ENCODE assay signal across 8 mouse cellular contexts in genomic region chr6:24514552-24515284, GRCm38 (mm10). TPM values are rescaled to one million over a fixed set of nuclear protein-coding genes. Genes with fewer than 3 reads are reported as not detected.
DNase-seq lines count a peak whose midpoint lies in the region; ATAC-seq and TF ChIP-seq lines count a peak whose summit lies in the region.

Gene Iqub (minus strand): TSS chr6:24515067.

- DNase-seq in gastrocnemius, adult 2 months, result peak; percentile 63
- DNase-seq in gastrocnemius, adult 18-20 months (ENCODE audit: low spot score), result no peak
- DNase-seq in limb, embryonic 11.5 days (ENCODE audit: low spot score), result peak; percentile 53

- no peak within 1 kb of the TSS for H3K27ac ChIP-seq in gastrocnemius, adult 2 months
- H3K27ac ChIP-seq in embryonic facial prominence, embryonic 15.5 days (replicated peaks), result no peak within 1 kb of the TSS
- peak within 1 kb of the TSS; percentile 60; the same call in 1 of the 2 replicates for H3K27ac ChIP-seq in heart, embryonic 13.5 days (replicated peaks)
- no peak within 1 kb of the TSS; the same call in 1 of the 2 replicates for H3K27ac ChIP-seq in kidney, embryonic 15.5 days
- no peak within 1 kb of the TSS for H3K27ac ChIP-seq in limb, embryonic 11.5 days (replicated peaks; ENCODE audit: low read depth, low read length)
- H3K27ac ChIP-seq in midbrain, embryonic 13.5 days, result no peak within 1 kb of the TSS; the same call in 1 of the 2 replicates
- H3K27ac ChIP-seq in stomach, embryonic 14.5 days (ENCODE audit: low read length), result no peak within 1 kb of the TSS

- no peak for TF ChIP-seq CTCF in gastrocnemius, adult 2 months (IDR thresholded peaks at IDR 0.05)

- no peak within 1 kb of the TSS for H3K4me2 ChIP-seq in embryonic facial prominence, embryonic 15.5 days (replicated peaks)
- peak within 1 kb of the TSS; percentile 52 for H3K4me2 ChIP-seq in heart, embryonic 13.5 days
- peak within 1 kb of the TSS; percentile 25 for H3K4me2 ChIP-seq in kidney, embryonic 15.5 days
- H3K4me2 ChIP-seq in limb, embryonic 11.5 days (ENCODE audit: low read depth, severe bottlenecking), result no peak within 1 kb of the TSS
- peak within 1 kb of the TSS; percentile 39 for H3K4me2 ChIP-seq in midbrain, embryonic 13.5 days (replicated peaks)
- H3K4me2 ChIP-seq in stomach, embryonic 14.5 days (replicated peaks; ENCODE audit: low read depth, low read length), result 0 out of 2 replicates have a peak within 1 kb of the TSS, but pooled peaks have one; percentile 14

- H3K9me3 ChIP-seq in embryonic facial prominence, embryonic 15.5 days (replicated peaks), result no peaks in the 10 kb centered on the region
- no peaks in the 10 kb centered on the region for H3K9me3 ChIP-seq in heart, embryonic 13.5 days
- H3K9me3 ChIP-seq in kidney, embryonic 15.5 days (replicated peaks), result no peaks in the 10 kb centered on the region
- H3K9me3 ChIP-seq in limb, embryonic 11.5 days (ENCODE audit: control insufficient read depth, low read length), result no peaks in the 10 kb centered on the region
- H3K9me3 ChIP-seq in midbrain, embryonic 13.5 days, result no peaks in the 10 kb centered on the region
- no peaks in the 10 kb centered on the region for H3K9me3 ChIP-seq in stomach, embryonic 14.5 days (ENCODE audit: control insufficient read depth, low read depth, low read length)

- no peaks in the 10 kb centered on the region for H3K27me3 ChIP-seq in embryonic facial prominence, embryonic 15.5 days
- no peaks in the 10 kb centered on the region for H3K27me3 ChIP-seq in heart, embryonic 13.5 days (replicated peaks)
- no peaks in the 10 kb centered on the region for H3K27me3 ChIP-seq in kidney, embryonic 15.5 days
- no peaks in the 10 kb centered on the region for H3K27me3 ChIP-seq in limb, embryonic 11.5 days (ENCODE audit: control insufficient read depth, insufficient read depth, low read length)
- no peaks in the 10 kb centered on the region for H3K27me3 ChIP-seq in midbrain, embryonic 13.5 days
- H3K27me3 ChIP-seq in stomach, embryonic 14.5 days (ENCODE audit: control insufficient read depth, insufficient read depth, low read length), result no peaks in the 10 kb centered on the region

- H3K36me3 ChIP-seq in embryonic facial prominence, embryonic 15.5 days, result peaks cover 11% of the 10 kb centered on the region
- H3K36me3 ChIP-seq in heart, embryonic 13.5 days, result peaks cover 22% of the 10 kb centered on the region
- H3K36me3 ChIP-seq in kidney, embryonic 15.5 days, result peaks cover 20% of the 10 kb centered on the region
- H3K36me3 ChIP-seq in limb, embryonic 11.5 days (ENCODE audit: control insufficient read depth, insufficient read depth, low read length), result peaks cover 2% of the 10 kb centered on the region; the same call in 1 of the 2 replicates
- H3K36me3 ChIP-seq in midbrain, embryonic 13.5 days, result peaks cover 16% of the 10 kb centered on the region
- peaks cover 7% of the 10 kb centered on the region; the same call in 1 of the 2 replicates for H3K36me3 ChIP-seq in stomach, embryonic 14.5 days (ENCODE audit: control insufficient read depth, insufficient read depth, low read length)

- H3K4me3 ChIP-seq in gastrocnemius, adult 2 months, result no peak within 1 kb of the TSS
- H3K4me3 ChIP-seq in embryonic facial prominence, embryonic 15.5 days (replicated peaks), result no peak within 1 kb of the TSS
- H3K4me3 ChIP-seq in heart, embryonic 13.5 days, result peak within 1 kb of the TSS; percentile 10; the same call in 1 of the 2 replicates
- no peak within 1 kb of the TSS for H3K4me3 ChIP-seq in kidney, embryonic 15.5 days (replicated peaks)
- H3K4me3 ChIP-seq in limb, embryonic 11.5 days (ENCODE audit: low read depth, low read length), result no peak within 1 kb of the TSS
- peak within 1 kb of the TSS; percentile 9; the same call in 1 of the 2 replicates for H3K4me3 ChIP-seq in midbrain, embryonic 13.5 days (replicated peaks)
- H3K4me3 ChIP-seq in stomach, embryonic 14.5 days (ENCODE audit: low read depth, low read length), result no peak within 1 kb of the TSS

- H3K4me1 ChIP-seq in embryonic facial prominence, embryonic 15.5 days, result peaks cover 5% of the 10 kb centered on the region; the same call in 1 of the 2 replicates
- peaks cover 11% of the 10 kb centered on the region for H3K4me1 ChIP-seq in heart, embryonic 13.5 days
- peaks cover 6% of the 10 kb centered on the region for H3K4me1 ChIP-seq in kidney, embryonic 15.5 days
- H3K4me1 ChIP-seq in limb, embryonic 11.5 days (ENCODE audit: control insufficient read depth, insufficient read depth, low read length), result no peaks in the 10 kb centered on the region
- H3K4me1 ChIP-seq in midbrain, embryonic 13.5 days (replicated peaks), result peaks cover 11% of the 10 kb centered on the region
- peaks cover 6% of the 10 kb centered on the region; the same call in 1 of the 2 replicates for H3K4me1 ChIP-seq in stomach, embryonic 14.5 days (ENCODE audit: control insufficient read depth, insufficient read depth, low read length)

- 26% methylated on average over 13 of the region's 13 CpGs for WGBS in embryonic facial prominence, embryonic 15.5 days
- WGBS in heart, embryonic 13.5 days, result 15% methylated on average over 13 of the region's 13 CpGs
- 25% methylated on average over 13 of the region's 13 CpGs for WGBS in kidney, embryonic 15.5 days
- WGBS in limb, embryonic 11.5 days, result 29% methylated on average over 13 of the region's 13 CpGs
- 22% methylated on average over 13 of the region's 13 CpGs for WGBS in midbrain, embryonic 13.5 days
- 22% methylated on average over 13 of the region's 13 CpGs for WGBS in stomach, embryonic 14.5 days

- peak; percentile 70 for ATAC-seq in embryonic facial prominence, embryonic 15.5 days (ENCODE audit: insufficient number of reproducible peaks, low FRiP score, low TSS enrichment, low read depth)
- ATAC-seq in heart, embryonic 13.5 days (ENCODE audit: extremely low read depth, insufficient number of reproducible peaks, low FRiP score, low TSS enrichment), result peak; percentile 58; the same call in 1 of the 2 replicates
- ATAC-seq in kidney, embryonic 15.5 days (replicated peaks; ENCODE audit: low FRiP score), result peak; percentile 86
- ATAC-seq in limb, embryonic 11.5 days (ENCODE audit: insufficient number of reproducible peaks, low FRiP score, low TSS enrichment, low read depth), result 0 out of 2 replicates have a peak, but pooled peaks have one; percentile 39
- ATAC-seq in midbrain, embryonic 13.5 days, result peak; percentile 92
- ATAC-seq in stomach, embryonic 14.5 days (ENCODE audit: insufficient number of reproducible peaks, insufficient read depth, low FRiP score, low read depth), result peak; percentile 67; the same call in 1 of the 2 replicates

- intact Hi-C loops in gastrocnemius, adult 2 months (cut with DNase I), result no loop called here

- no peak within 1 kb of the TSS for H3K9ac ChIP-seq in embryonic facial prominence, embryonic 15.5 days
- peak within 1 kb of the TSS; percentile 25; the same call in 1 of the 2 replicates for H3K9ac ChIP-seq in heart, embryonic 13.5 days
- no peak within 1 kb of the TSS for H3K9ac ChIP-seq in kidney, embryonic 15.5 days
- no peak within 1 kb of the TSS for H3K9ac ChIP-seq in limb, embryonic 11.5 days (ENCODE audit: low read length)
- H3K9ac ChIP-seq in midbrain, embryonic 13.5 days (replicated peaks), result peak within 1 kb of the TSS; percentile 45
- no peak within 1 kb of the TSS for H3K9ac ChIP-seq in stomach, embryonic 14.5 days (replicated peaks; ENCODE audit: low read depth, low read length)

RNA-seq across cellular contexts. Expression of gene Iqub, which starts in this region (rescaled TPM):
- total RNA-seq in gastrocnemius, adult 2 months (2021), result under 1 TPM; 0.15 to 0.22 TPM
- total RNA-seq in gastrocnemius, adult 18-20 months (2021), result under 1 TPM; 0.19 to 0.23 TPM
- polyA plus RNA-seq in embryonic facial prominence, embryonic 15.5 days (2015; fragmentation: Nextera tagmentation; extraction: Ambion mirVana), result 1.7 and 4.2 TPM in 2 replicates
- polyA plus RNA-seq in heart, embryonic 13.5 days (2015; fragmentation: Nextera tagmentation; extraction: Ambion mirVana), result 0.27 and 0.31 TPM in 2 replicates
- 0.05 and 0.12 TPM in 2 replicates for polyA plus RNA-seq in kidney, embryonic 15.5 days (2015; fragmentation: Nextera tagmentation; extraction: Ambion mirVana)
- polyA plus RNA-seq in limb, embryonic 11.5 days (2014; fragmentation: Nextera tagmentation; extraction: Ambion mirVana), result 0.04 TPM in 1 of 2 replicates, not detected in the other
- 0.68 and 0.77 TPM in 2 replicates for polyA plus RNA-seq in midbrain, embryonic 13.5 days (2015; fragmentation: Nextera tagmentation; extraction: Ambion mirVana)
- polyA plus RNA-seq in stomach, embryonic 14.5 days (2014; fragmentation: Nextera tagmentation; extraction: Ambion mirVana), result 0.08 TPM in 1 of 2 replicates, not detected in the other

Comparison
In these comparisons a context has a peak if more than half of its experiments do, and no peak if none do; other contexts are left out.
1. Peak in DNase-seq in gastrocnemius, adult 2 months; RNA of the gene not detected or under 1 TPM.
2. Peak in ATAC-seq, H3K4me3 ChIP-seq, H3K27ac ChIP-seq, H3K9ac ChIP-seq and H3K4me2 ChIP-seq in heart, embryonic 13.5 days; RNA of the gene not detected or under 1 TPM.
3. Peak in ATAC-seq and H3K4me2 ChIP-seq in kidney, embryonic 15.5 days; RNA of the gene not detected or under 1 TPM.
4. Peak in DNase-seq and ATAC-seq in limb, embryonic 11.5 days; RNA of the gene not detected or under 1 TPM.
5. Peak in ATAC-seq, H3K4me3 ChIP-seq, H3K9ac ChIP-seq and H3K4me2 ChIP-seq in midbrain, embryonic 13.5 days; RNA of the gene not detected or under 1 TPM.
6. Peak in ATAC-seq and H3K4me2 ChIP-seq in stomach, embryonic 14.5 days; RNA of the gene not detected or under 1 TPM.
7. ATAC-seq: peak in every context shown above with its lines; median percentile 92 in midbrain, embryonic 13.5 days; 86 in kidney, embryonic 15.5 days; 70 in embryonic facial prominence, embryonic 15.5 days; 67 in stomach, embryonic 14.5 days; 58 in heart, embryonic 13.5 days; 39 in limb, embryonic 11.5 days.